Mouse (Mus musculus): ENCODE measurements around the gene Kat8.

GRCm38 (mm10) chr7:127966371-127966918 is 54.1 kb downstream of the Kat8 start:
- TF ChIP-seq POLR2A (IDR thresholded peaks at IDR 0.05; ENCODE audit: borderline replicate concordance, extremely low read depth, low read depth, low read length) (no peak), CTCF (IDR thresholded peaks at IDR 0.05; ENCODE audit: insufficient read depth, low read length) (no peak)
